Mouse (Mus musculus) hematopoietic stem cell, adult 5-6 weeks (primary cell): ENCODE measurements around the gene Plp1. TPM values are rescaled to one million over a fixed set of nuclear protein-coding genes. Genes with fewer than 3 reads are reported as not detected.
A peak's percentile ranks its signal among the peaks of the same experiment; 100 is the strongest.

Experiments used
- ATAC-seq, 2 experiments: fragments of 125-278 bp in 1 of 2; replicated peaks in 1 of 2; 2 replicates each; pipeline ENCODE4 v1.8.0; 2016 to 2017; ENCODE audit warnings: inconsistent platforms in 2 of 2, mild to moderate bottlenecking in 2 of 2, moderate number of reproducible peaks in 2 of 2, low read depth in 1 of 2, moderate TSS enrichment in 1 of 2; ENCODE audit not compliant: low FRiP score in 2 of 2, poor library complexity in 2 of 2, severe bottlenecking in 2 of 2, insufficient read depth in 1 of 2, low TSS enrichment in 1 of 2
- total RNA-seq: library from RNA; stranded (forward); fragments of 172-1452, 232-1000 nt; gene quantifications from 2 replicates; pipeline ENCODE4 v1.2.3, GENCODE M21; 2017

Gene Plp1
- total RNA-seq: 3.4 and 3.6 TPM in 2 replicates

- ATAC-seq: no peak
Observed at GRCm38 (mm10) chrX:136822371-136822770, at the start of gene Plp1. TSS of gene Plp1 (plus strand) at chrX:136822671.

GRCm38 (mm10) chrX:136773035-136773434 is 49.4 kb upstream of the Plp1 start:
- no peak for ATAC-seq

GRCm38 (mm10) chrX:136778046-136778445 is 44.4 kb upstream of the Plp1 start:
- ATAC-seq: no peak

- ATAC-seq: no peak
Observed at GRCm38 (mm10) chrX:136779262-136779661, 43.2 kb upstream of the Plp1 start.

GRCm38 (mm10) chrX:136780041-136780440 is 42.4 kb upstream of the Plp1 start, which contains the start of gene Glra4:
TSS of gene Glra4 (minus strand) at chrX:136780141.
- no peak for ATAC-seq

GRCm38 (mm10) chrX:136789446-136789845 is 33.0 kb upstream of the Plp1 start:
- no peak for ATAC-seq

GRCm38 (mm10) chrX:136797223-136797622 is 25.2 kb upstream of the Plp1 start:
- ATAC-seq: no peak

GRCm38 (mm10) chrX:136819752-136820151 is 2.7 kb upstream of the Plp1 start:
- no peak for ATAC-seq

GRCm38 (mm10) chrX:136820250-136820649 is 2.2 kb upstream of the Plp1 start:
- peak; percentile 77 to 88 for ATAC-seq

GRCm38 (mm10) chrX:136825016-136825415 is 2.5 kb downstream of the Plp1 start:
- no peak for ATAC-seq

- no peak for ATAC-seq
Observed at GRCm38 (mm10) chrX:136828610-136829009, 6.1 kb downstream of the Plp1 start.

GRCm38 (mm10) chrX:136850300-136850699 is 27.8 kb downstream of the Plp1 start:
- ATAC-seq: no peak

GRCm38 (mm10) chrX:136868061-136869040 is 45.9 kb downstream of the Plp1 start, which contains the start of gene Rab9b:
TSS of gene Rab9b (minus strand) at chrX:136868755.
- peak; percentile 58 to 83 for ATAC-seq

Other genes with a start within 250 kb of the Plp1 start
- 2.1 and 8.0 TPM in 2 replicates for gene Tceal3, start 231.8 kb upstream of the Plp1 start, total RNA-seq
- gene Tceal1, start 114.7 kb upstream of the Plp1 start, total RNA-seq: 4.5 and 5.4 TPM in 2 replicates
- gene Morf4l2, start 79.0 kb upstream of the Plp1 start, total RNA-seq: 464 and 594 TPM in 2 replicates
- not detected in 2 replicates for gene Glra4, start 42.5 kb upstream of the Plp1 start, total RNA-seq
- not detected in 2 replicates for gene Rab9b, start 46.1 kb downstream of the Plp1 start, total RNA-seq
- gene H2bfm, start 104.7 kb downstream of the Plp1 start, total RNA-seq: not detected in 2 replicates
- gene Tmsb15b2, start 152.8 kb downstream of the Plp1 start, total RNA-seq: 6.4 and 14.5 TPM in 2 replicates
- gene Tmsb15l, start 154.2 kb downstream of the Plp1 start, total RNA-seq: 20.1 and 33.5 TPM in 2 replicates
- 13.9 and 18.6 TPM in 2 replicates for gene Tmsb15b1, start 154.2 kb downstream of the Plp1 start, total RNA-seq
- gene Zcchc18, start 170.5 kb downstream of the Plp1 start, total RNA-seq: 2.3 and 2.6 TPM in 2 replicates
- 5.6 and 10.0 TPM in 2 replicates for gene Slc25a53, start 215.6 kb downstream of the Plp1 start, total RNA-seq
- gene Fam199x, start 226.9 kb downstream of the Plp1 start, total RNA-seq: 16.5 and 20.0 TPM in 2 replicates